Mouse (Mus musculus) kidney, embryonic 14.5 days (tissue): ENCODE data around the gene Sms. TPM values are rescaled to one million over a fixed set of nuclear protein-coding genes. Genes with fewer than 3 reads are reported as not detected.

Experiments used
- ATAC-seq: fragments of 200-750 bp; cut with Nextera tagmentation; 2 replicates; pipeline ENCODE4 v1.8.0; 2017; ENCODE audit warnings: moderate number of reproducible peaks, mild to moderate bottlenecking, moderate TSS enrichment, moderate library complexity; ENCODE audit not compliant: low FRiP score, low TSS enrichment
- H3K27ac ChIP-seq: fragments of 300-500 bp; sonication (generic); 2 replicates; pipeline ENCODE4 v1.5.1; 2014; ENCODE audit warnings: low read depth, mild to moderate bottlenecking, low read length, moderate library complexity, mixed read lengths
- H3K27me3 ChIP-seq: fragments of 300-500 bp; sonication (generic); 2 replicates; pipeline ENCODE4 v1.6.1; 2014; ENCODE audit warnings: mild to moderate bottlenecking, low read length; ENCODE audit not compliant: control insufficient read depth, insufficient read depth
- H3K36me3 ChIP-seq: fragments of 300-500 bp; sonication (generic); 2 replicates; pipeline ENCODE4 v1.6.1; 2014; ENCODE audit warnings: low read length, mixed read lengths; ENCODE audit not compliant: control insufficient read depth, insufficient read depth
- H3K4me1 ChIP-seq: fragments of 300-500 bp; sonication (generic); 2 replicates; pipeline ENCODE4 v1.6.1; 2014; ENCODE audit warnings: low read length, mixed read lengths; ENCODE audit not compliant: control insufficient read depth, insufficient read depth
- H3K4me2 ChIP-seq: fragments of 300-500 bp; sonication (generic); replicated peaks from 2 replicates; pipeline ENCODE4 v1.6.1; 2014; ENCODE audit warnings: low read depth, mild to moderate bottlenecking, low read length
- H3K4me3 ChIP-seq: fragments of 300-500 bp; sonication (generic); 2 replicates; pipeline ENCODE4 v1.5.1; 2014; ENCODE audit warnings: mild to moderate bottlenecking, low read length
- H3K9ac ChIP-seq: fragments of 300-500 bp; sonication (generic); 2 replicates; pipeline ENCODE4 v1.6.1; 2014; ENCODE audit warnings: low read depth, mild to moderate bottlenecking, low read length, moderate library complexity
- H3K9me3 ChIP-seq: fragments of 300-500 bp; sonication (generic); 2 replicates; pipeline ENCODE4 v1.6.1; 2016; ENCODE audit warnings: low read length; ENCODE audit not compliant: control insufficient read depth
- WGBS: fragments of 180-500 bp; shearing (Covaris S2); extraction: QIAGEN DNeasy Blood & Tissue Kit; methylation state at CpG from one replicate; pipeline ENCODE4 v1.1.7; 2014; 5-methylcytosine and 5-hydroxymethylcytosine counted together
- polyA plus RNA-seq: library from polyadenylated mRNA; unstranded; fragments of >200 nt; fragmentation: Nextera tagmentation; extraction: Ambion mirVana; gene quantifications from 2 replicates; pipeline ENCODE4 v1.2.1, GENCODE M21; 2014

Gene Sms
- 77.7 and 80.9 TPM in 2 replicates for polyA plus RNA-seq

DNA sequence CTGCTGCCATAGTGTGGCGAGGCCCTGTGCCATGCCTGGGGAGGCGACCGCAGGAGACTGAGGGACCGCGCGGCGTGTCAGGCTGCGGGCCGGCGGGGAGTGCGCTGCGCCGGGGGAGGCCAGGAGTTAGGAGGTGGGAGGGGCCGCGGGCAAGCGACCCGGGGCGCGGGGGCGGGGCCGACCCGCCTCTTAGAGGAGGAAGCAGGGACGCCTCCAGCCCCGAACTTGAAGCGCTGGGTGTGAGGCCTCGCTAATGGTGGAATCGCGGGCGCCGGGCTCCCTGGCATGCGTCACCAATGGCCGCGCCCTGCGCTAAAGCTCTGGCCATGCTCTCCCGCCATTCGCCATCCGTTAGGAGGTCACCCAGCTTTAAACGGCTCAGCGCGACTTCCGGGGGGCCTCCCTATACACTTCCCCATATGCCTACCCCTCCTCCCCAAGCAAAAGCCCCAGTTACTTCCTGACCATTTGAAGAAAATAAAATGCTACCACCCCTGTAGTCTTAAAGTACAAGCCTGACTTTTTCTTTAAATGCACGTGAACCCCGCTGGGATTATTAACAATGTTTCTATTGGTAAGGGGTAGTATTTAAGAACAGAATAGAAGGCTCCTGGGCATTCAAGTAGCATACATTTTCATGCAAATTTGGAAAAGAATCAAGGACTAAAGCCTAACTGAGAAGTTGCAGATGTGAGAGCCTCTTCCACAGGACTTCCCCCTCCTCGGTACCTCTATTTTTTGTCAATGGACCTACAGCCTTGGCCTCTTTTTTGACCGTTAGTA is at the start of gene Sms:
Gene Sms (minus strand): TSS at position 344 of the 783 bp plus-strand sequence.
- H3K27me3 ChIP-seq, result no peaks in the 10 kb centered on the region
- ATAC-seq, result peak; percentile 92
- no peaks in the 10 kb centered on the region for H3K4me1 ChIP-seq
- peak within 1 kb of the TSS; percentile 77 for H3K9ac ChIP-seq
- peak within 1 kb of the TSS; percentile 47; the same call in 1 of the 2 replicates for H3K27ac ChIP-seq
- 24% methylated on average over 45 of the region's 45 CpGs for WGBS
- H3K9me3 ChIP-seq, result no peaks in the 10 kb centered on the region
- no peaks in the 10 kb centered on the region for H3K36me3 ChIP-seq
- H3K4me3 ChIP-seq, result peak within 1 kb of the TSS; percentile 69
- H3K4me2 ChIP-seq, result peak within 1 kb of the TSS; percentile 48

DNA sequence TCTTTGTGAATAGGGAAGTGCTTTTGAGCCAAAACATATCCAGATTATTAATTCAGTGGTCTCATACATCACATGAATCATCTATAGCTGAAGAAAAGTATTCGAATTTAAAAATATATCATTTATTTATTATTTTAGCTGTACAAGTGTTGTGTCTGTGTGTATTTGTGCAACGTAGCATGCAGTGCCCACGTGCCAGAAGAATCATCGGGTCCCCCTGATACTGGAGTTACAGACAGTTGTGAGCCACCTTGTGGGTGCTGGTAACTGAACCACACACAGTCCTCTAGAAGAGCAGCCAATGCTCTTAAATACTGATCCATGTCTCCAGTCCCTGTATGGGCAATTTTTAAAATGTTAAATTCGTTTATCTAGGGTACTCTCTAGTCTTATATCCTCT is 14.3 kb upstream of the Sms start:
- H3K27ac ChIP-seq, result no peak overlapping the region
- 69% methylated on average over 5 of the region's 5 CpGs for WGBS
- no peaks in the 10 kb centered on the region for H3K4me1 ChIP-seq
- no peaks in the 10 kb centered on the region for H3K9me3 ChIP-seq
- H3K4me3 ChIP-seq, result no peak overlapping the region
- no peaks in the 10 kb centered on the region for H3K27me3 ChIP-seq
- no peak for ATAC-seq
- no peaks in the 10 kb centered on the region for H3K36me3 ChIP-seq
- no peak overlapping the region for H3K4me2 ChIP-seq
- H3K9ac ChIP-seq, result no peak overlapping the region

- WGBS, result 70% methylated on average over 1 of the region's 1 CpGs
Observed at GRCm38 (mm10) chrX:157504506-157504905, 12.4 kb upstream of the Sms start.

DNA sequence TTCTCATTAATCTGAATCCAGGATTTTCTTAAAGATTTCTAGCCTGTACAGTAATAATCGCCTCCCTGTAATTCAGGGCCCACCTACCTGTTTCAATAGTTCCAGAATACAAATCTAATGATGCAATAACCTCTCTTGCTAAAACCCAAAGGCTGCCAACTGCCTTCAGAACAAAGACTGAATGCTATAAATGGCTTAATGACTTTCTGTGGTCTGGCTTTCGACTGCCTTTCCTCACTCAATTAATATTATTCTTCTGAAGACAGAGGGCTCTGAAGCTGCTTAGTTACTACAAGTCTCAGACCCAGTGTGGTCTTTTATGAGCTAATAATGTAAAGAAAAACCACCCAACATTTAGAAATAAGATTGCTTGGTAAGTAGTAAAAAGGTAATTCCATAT is 9.8 kb upstream of the Sms start:
- Histone ChIP-seq H3K9me3 (no peaks in the 10 kb centered on the region), H3K4me1 (no peaks in the 10 kb centered on the region), H3K27ac (no peak overlapping the region), H3K27me3 (no peaks in the 10 kb centered on the region), H3K4me2 (no peak overlapping the region), H3K4me3 (no peak overlapping the region), H3K9ac (no peak overlapping the region), H3K36me3 (no peaks in the 10 kb centered on the region)
- WGBS, result 76% methylated on average over 2 of the region's 2 CpGs
- no peak for ATAC-seq

More at GRCm38 (mm10) chrX:157504506-157504905, 12.4 kb upstream of the Sms start:
- no peak for ATAC-seq
- Histone ChIP-seq H3K4me1 (no peaks in the 10 kb centered on the region), H3K9me3 (no peaks in the 10 kb centered on the region), H3K9ac (no peak overlapping the region), H3K4me3 (no peak overlapping the region), H3K27me3 (no peaks in the 10 kb centered on the region), H3K4me2 (no peak overlapping the region), H3K36me3 (no peaks in the 10 kb centered on the region), H3K27ac (no peak overlapping the region)

- H3K4me1 ChIP-seq, result no peaks in the 10 kb centered on the region
- no peak overlapping the region for H3K4me2 ChIP-seq
- H3K36me3 ChIP-seq, result no peaks in the 10 kb centered on the region
- ATAC-seq, result no peak
- H3K27me3 ChIP-seq, result no peaks in the 10 kb centered on the region
- no peak overlapping the region for H3K9ac ChIP-seq
- no peaks in the 10 kb centered on the region for H3K9me3 ChIP-seq
- H3K27ac ChIP-seq, result no peak overlapping the region
- WGBS, result 85% methylated on average over 8 of the region's 8 CpGs
- no peak overlapping the region for H3K4me3 ChIP-seq
Observed at GRCm38 (mm10) chrX:157500004-157500403, 7.9 kb upstream of the Sms start.

GRCm38 (mm10) chrX:157493159-157493558 is 1.1 kb upstream of the Sms start:
- Histone ChIP-seq H3K4me2 (no peak overlapping the region), H3K36me3 (no peaks in the 10 kb centered on the region), H3K9ac (no peak overlapping the region), H3K27me3 (no peaks in the 10 kb centered on the region), H3K27ac (no peak overlapping the region), H3K4me1 (no peaks in the 10 kb centered on the region), H3K4me3 (no peak overlapping the region), H3K9me3 (no peaks in the 10 kb centered on the region)
- 96% methylated on average over 4 of the region's 4 CpGs for WGBS
- ATAC-seq, result no peak

GRCm38 (mm10) chrX:157491145-157491935 is 747 bp downstream of the Sms start:
- Histone ChIP-seq H3K27me3 (no peaks in the 10 kb centered on the region), H3K4me1 (no peaks in the 10 kb centered on the region), H3K4me2 (peak overlapping the region; percentile 48), H3K4me3 (peak overlapping the region; percentile 69), H3K27ac (peak overlapping the region; percentile 47; the same call in 1 of the 2 replicates), H3K9ac (peak overlapping the region; percentile 77), H3K36me3 (no peaks in the 10 kb centered on the region), H3K9me3 (no peaks in the 10 kb centered on the region)
- ATAC-seq, result peak; percentile 72
- WGBS, result 33% methylated on average over 63 of the region's 104 CpGs

- Histone ChIP-seq H3K9ac (peak overlapping the region; percentile 77), H3K9me3 (no peaks in the 10 kb centered on the region), H3K27me3 (no peaks in the 10 kb centered on the region), H3K4me3 (peak overlapping the region; percentile 69), H3K36me3 (no peaks in the 10 kb centered on the region), H3K27ac (no peak overlapping the region), H3K4me2 (peak overlapping the region; percentile 48), H3K4me1 (no peaks in the 10 kb centered on the region)
- WGBS, result 24% methylated on average over 12 of the region's 12 CpGs
- no peak; the same call in 1 of the 2 replicates for ATAC-seq
Observed at GRCm38 (mm10) chrX:157490769-157491144, 1.3 kb downstream of the Sms start.
